Mouse (Mus musculus) urinary bladder, postnatal 25 days (tissue): ENCODE results near the gene Cmip.

Source experiments
- DNase-seq: peaks from one replicate; pipeline ENCODE4 v3.0.0; 2022; ENCODE audit warnings: low spot score

Gene Cmip

GRCm38 (mm10) chr8:117257029-117257820, at the start of gene Cmip:
Gene Cmip, plus strand, starts transcription at chr8:117257064.
- DNase-seq, result peak; percentile 33

DNA sequence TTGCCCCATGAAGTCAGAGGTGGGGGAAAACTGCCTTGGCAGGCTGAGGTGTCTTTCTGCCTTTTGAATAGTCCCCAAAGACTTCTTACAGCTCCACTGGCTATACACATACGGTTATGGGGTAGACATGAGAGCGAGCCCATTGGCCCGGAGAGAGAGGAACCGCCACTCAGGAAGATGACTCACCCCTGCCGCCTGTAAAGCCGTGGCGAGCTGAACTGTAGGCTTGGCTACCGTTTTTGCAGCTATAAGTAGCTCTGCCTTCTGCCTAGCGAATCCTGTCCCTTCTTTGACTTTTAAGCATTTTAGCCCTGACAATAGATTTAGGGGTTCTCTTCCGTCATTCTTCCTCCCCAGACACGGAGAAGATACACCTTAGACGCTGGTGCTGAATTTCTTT, 47.7 kb upstream of the Cmip start:
- no peak for DNase-seq

DNA sequence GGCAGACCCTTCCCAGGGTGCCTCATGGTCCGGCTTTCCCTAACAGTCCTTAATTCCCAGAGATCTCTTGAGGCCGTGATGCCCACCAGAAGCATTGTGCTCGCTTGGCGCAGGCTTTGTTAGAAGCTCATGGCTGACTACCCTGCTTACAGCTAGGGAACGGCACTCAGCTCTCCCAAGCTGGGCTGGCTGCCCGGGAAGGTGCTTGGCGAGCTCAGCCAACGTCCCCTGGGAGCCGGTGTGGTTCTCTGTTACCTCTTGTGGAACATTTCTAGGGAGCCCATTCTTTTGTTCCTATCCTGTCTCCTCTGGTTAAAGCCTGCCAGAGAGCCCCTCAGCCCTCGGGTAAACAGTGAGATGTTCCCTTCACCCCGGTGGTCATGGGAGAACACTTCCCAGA, 44.8 kb upstream of the Cmip start:
- DNase-seq, result no peak

GRCm38 (mm10) chr8:117217724-117218123, 39.1 kb upstream of the Cmip start:
- DNase-seq, result no peak

- DNase-seq, result no peak
Observed at GRCm38 (mm10) chr8:117222396-117222795, 34.5 kb upstream of the Cmip start.

GRCm38 (mm10) chr8:117224630-117225029, 32.2 kb upstream of the Cmip start:
- peak; percentile 83 for DNase-seq

- DNase-seq, result no peak
Observed at GRCm38 (mm10) chr8:117226306-117226705, 30.6 kb upstream of the Cmip start.

DNA sequence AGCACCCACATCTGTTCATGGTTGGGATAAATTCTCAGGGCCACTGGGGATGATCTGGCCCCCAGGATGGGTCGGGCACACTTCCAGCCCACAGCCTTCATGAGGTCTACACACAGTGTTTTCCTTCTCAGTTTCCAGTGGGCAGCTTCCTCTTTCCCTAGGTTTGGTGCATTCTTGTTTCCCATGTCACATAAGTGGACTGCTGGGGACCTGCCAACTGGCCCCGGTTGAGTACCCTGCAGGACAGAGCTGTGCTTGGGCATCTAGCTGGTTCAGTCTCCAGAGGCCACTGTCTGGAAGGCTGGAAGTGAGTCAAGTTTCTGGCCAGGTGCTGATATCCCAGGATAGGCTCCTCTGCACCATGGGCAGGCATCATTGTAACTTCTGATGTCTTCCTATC, 29.5 kb upstream of the Cmip start:
- no peak for DNase-seq

DNA sequence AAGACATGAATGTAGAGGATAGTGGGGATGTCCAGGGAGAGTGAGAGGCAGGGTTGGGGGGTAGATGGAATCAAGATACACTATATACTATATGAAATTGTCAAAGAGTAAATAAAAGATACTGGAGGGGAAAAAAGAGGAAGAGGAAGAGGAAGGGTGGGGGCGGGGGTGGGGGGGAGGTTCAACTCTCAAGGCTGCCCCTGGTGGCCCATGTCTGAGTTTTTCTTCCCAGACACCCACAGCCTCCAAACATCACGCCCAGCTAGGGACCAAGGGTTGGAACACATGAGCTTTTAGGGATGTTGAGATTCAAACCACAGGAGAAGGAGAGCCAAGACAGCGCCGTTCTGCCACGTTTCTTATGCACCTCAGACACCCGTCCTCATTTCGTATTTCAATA, 23.7 kb upstream of the Cmip start:
- no peak for DNase-seq

- DNase-seq, result no peak
Observed at GRCm38 (mm10) chr8:117236531-117236930, 20.3 kb upstream of the Cmip start.

- DNase-seq, result no peak
Observed at GRCm38 (mm10) chr8:117240326-117240725, 16.5 kb upstream of the Cmip start.

GRCm38 (mm10) chr8:117240841-117241494, 15.9 kb upstream of the Cmip start:
- no peak for DNase-seq

GRCm38 (mm10) chr8:117241848-117242247, 15.0 kb upstream of the Cmip start:
- DNase-seq, result no peak

- no peak for DNase-seq
Observed at GRCm38 (mm10) chr8:117242286-117242685, 14.6 kb upstream of the Cmip start.

- no peak for DNase-seq
Observed at GRCm38 (mm10) chr8:117244601-117245000, 12.3 kb upstream of the Cmip start.

DNA sequence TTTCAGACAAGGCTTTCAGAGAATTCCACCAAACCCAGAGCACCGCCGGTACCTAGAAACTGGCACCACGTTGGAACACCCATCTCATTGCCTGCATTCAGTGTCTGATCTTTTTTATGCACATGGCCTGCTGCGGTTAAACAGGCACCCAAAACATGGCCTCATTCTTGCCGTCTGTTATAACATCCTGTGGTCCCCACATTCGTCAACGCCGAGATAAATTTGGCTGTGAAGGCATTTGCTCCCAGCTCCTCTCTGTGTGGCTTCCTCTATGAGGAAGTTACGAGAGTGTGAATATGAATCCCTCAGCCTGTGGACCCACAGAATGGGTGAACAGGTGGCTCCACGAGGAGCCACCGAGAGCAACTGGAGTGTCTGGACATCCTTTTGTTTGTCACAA, 8.5 kb upstream of the Cmip start:
- no peak for DNase-seq

DNA sequence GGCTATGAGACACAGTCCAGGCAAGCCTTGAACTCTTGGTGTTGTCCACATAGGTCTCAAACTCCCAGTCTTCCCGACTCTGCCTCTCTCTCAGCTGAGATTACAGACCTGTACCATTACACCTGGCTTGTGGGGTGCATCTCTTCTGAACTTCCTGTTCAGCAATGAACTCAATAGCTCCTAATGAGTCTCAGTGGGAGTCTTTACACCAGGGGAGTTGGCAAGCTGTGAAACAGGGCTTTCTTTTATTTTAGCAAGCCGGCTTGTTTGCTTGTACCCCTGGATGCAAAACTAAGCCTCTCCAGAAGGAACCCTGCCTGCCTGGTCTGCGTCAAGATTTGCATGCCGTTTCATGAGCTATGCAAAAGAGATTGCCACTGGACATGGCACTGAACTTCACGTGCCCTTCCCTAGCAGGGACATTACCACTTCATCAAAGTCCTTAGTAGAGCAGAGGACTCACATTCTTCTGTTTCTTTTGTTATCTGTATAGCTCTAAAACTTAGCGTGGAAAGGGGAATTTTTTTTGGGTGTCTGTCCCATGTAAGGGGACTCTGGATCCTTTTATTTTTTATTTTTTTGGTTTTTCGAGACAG, 5.7 kb upstream of the Cmip start:
- DNase-seq, result no peak

DNA sequence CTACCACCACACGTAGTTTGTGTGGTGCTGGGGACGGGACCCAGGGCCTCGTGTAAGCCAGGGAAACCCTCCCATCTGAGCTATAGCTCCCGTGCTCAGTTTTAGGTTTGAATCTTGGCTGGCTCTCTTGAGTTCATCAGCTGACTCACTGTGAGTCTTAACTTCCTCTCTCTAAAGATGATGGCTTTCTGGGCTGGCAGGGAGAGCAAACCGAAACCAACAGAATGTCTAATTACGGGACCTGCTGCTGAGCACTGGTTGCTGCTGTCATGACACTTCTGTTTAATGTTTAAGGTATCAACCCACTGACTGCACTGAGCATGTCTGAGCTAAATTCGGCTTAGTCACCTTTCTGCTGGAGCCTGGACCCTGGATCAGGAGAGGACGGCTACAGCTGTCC, 4.2 kb upstream of the Cmip start:
- DNase-seq, result no peak

DNA sequence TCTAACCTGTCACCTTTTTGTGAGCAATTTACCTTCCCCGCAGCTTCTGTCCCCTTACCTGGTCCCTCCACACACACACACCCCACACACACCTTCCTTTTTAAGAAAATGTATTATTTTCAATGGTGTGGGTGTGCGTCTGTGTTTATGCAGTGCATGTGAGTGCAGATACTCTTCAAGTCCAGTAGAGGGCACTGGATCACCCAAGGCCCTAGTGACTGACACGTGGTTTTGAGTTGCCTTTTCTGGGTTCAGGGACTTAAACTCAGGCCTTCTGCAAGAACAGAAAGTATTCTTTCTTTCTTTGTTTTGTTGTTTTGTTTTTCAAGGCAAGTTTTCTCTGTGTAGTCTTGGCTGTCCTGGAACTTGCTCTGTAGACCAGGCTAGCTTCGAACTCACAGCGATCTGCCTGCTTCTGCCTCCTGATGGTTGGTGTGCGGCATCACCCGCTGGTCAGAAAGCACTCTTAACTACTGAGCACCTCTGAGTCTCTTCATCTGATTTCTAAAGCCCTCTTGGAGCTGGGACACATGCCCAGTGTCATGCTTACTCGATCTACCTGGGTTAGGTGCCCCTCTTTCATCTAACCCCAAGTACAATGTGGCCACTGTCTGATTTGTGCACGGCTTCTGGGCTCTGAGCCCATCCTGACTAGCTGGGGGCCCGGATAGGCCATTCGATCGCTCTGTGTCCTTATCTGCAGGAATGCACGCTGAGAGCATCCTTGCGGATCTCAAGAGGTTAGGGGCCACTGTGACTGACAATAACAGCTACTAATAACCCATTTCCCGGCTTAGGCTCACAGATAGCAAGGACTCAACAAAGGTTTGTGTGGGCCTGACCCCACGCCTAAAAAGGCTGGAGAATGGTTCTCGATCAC, 3.2 kb upstream of the Cmip start:
- no peak for DNase-seq

GRCm38 (mm10) chr8:117254496-117254895, 2.4 kb upstream of the Cmip start:
- DNase-seq, result no peak

DNA sequence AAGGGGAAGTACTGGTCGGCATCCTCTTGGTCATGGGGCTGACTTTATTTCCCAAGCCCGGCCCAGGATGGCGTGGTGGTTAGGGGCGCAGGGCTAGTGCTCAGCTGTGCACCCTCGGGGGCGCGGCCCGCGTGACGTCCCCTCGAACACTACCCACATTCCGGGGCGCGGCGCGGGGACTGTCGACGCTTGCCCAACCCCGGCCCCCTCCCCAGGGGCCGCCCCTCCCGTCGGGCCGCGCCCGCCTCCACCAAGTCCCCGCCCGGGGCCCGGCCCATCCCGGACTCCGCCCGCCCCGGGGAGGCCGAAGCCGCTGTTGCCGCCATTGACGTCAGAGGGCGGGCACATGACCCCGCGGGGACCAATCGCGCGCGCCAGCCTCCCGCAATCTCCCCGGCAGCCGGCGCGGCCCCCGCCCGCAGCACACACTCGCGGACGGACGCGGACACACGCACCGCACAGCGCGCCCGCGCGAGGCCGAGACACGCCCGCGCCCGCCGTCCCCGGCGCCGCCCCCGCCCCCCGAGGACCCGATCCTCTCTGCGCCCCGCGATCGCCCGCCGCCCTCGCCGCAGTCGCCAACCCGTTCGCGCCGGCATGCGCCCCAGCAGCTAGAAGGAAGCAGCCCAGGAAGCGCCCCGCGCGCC, 449 bp upstream of the Cmip start:
- peak; percentile 95 for DNase-seq
